Mouse (Mus musculus) right cerebral cortex, postnatal 14 days (tissue): ENCODE measurements around the gene Lrrn4.
A peak's percentile ranks its signal among the peaks of the same experiment; 100 is the strongest.

Experiments used
- DNase-seq: peaks from one replicate; pipeline ENCODE4 v3.0.0; 2022

Gene Lrrn4

DNA sequence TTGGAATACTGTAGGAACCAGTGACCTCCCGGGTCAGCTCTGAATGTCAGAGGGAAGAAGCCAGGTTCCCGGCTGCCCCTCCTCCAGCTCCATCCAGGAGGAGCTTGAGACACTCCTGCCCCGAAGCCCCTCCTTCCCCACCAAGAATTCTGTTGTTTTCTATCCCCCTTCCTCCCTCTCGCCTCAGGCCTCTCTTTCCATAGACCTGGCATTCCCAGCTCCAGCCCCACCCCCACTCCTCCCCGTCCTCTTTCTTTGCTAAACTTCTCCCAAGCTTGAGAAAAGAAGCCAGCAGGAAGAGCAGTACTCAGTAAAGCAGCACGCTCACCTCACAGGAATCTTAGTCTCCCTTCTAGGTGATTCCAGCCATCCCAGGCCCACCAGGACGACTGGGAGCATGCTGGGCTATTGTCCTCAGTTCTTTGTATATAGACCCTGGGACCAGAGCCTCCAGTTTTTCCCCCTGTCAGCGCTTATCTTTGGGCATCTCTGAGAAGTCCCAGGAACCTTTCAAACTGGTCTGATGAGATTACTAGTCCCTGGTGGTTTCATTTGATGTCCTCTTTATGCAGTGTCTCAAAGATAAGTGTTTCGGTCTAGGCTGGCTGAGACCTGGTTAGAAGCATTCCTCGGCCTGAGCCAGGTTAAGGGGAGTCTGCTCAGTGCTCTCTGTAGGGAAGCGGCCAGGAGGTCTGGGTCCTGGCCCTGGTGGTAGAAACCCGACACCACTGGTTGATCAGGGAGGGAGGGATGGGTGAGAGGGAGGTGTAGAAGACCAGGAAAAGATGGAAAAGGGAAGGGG is at the start of gene Lrrn4:
Gene Lrrn4, minus strand, starts transcription at position 48 of the 802 bp plus-strand sequence.
- no peak for DNase-seq

DNA sequence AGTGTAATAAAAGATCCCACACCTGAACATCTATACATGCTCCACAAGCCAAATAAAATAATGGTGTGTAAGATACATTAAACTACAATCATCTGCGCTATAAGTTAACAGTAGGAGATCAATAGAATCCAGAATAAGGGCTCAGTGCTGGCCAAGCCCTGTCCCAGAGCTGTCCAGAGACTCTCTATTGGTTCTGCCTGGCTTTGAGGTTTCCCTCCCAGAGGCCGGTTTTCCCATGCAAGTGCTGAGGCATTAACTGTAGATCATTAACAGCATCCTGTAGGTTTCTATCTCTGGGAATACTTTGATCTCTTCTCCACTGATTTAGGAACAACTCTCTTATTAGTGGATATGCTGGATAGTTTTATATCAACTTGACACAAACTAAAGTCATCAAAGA is 48.3 kb upstream of the Lrrn4 start:
- DNase-seq: no peak

DNA sequence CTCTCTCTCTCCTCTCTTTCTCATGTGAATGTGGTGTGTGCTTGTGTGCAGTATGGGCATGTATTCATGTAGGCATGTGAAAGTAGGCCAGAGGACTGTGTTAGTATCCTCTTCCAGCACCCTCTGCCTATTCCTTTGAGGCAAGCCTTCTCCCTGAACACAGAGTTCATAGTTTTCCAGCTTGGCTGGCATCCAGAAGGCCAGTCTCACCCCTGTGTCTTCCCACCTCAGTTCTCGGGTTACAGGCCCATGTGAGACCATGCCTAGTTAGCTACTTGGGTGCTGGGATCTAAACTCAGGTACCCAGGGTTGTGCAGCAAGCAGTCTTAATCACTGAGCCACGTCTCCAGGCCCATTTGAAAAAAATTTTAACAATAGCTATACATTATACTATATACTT is 47.2 kb upstream of the Lrrn4 start:
- DNase-seq: no peak

DNA sequence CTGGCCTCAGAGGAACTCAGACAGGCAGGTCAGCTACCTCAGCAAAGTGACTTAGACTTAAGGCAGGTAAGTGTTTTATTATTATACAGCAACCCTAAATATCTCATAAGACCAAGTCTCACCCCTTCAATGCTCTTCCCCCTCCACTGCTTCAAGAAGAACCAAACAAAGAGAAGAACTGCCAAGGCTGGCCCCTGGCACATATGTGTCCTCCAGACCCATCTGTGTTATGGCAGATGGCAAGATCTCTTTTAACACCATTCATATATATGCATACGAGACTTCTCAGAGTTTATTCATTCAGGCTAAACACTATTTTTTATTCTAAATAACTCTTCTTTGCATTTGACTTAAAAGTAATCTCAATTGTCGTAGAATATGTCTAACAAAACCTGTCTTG is 46.6 kb upstream of the Lrrn4 start:
- no peak for DNase-seq

DNA sequence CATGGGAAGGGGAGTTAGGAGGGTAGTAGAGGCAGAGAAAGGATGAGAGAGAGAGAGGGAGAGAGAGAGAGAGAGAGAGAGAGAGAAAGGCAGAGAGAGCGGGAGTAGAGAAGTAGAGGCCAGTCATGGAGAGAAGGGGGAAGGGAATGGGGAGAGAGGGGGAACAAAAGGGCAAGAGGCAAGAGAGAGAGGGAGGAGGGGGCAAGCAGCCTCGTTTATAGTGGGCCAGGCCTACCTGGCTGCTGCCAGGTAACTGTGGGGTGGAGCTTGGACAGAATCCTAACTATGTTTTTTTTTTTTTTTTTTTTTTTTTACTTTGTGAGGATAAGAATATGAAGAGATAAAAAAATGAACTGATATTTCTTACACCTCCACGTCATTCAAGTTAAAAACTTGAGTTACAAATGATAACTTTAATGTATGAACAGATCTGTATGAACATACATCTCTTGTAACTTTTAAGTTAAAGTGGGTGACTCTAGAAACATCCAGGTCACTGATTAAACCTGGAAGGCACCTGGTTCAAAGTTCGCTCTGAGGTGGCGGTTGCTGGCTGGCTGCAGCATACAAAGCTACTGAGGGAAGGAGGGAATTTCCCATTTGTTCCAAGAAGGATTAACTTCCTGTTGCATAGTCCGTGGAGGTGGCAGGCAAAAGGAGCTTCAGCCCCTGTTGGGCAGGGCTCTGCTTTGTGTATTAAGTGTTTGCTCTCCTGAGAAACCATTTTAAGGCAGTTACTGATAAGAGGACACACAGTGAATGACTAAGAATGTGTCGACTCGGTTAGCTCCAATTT is 42.8 kb upstream of the Lrrn4 start:
- DNase-seq: no peak

DNA sequence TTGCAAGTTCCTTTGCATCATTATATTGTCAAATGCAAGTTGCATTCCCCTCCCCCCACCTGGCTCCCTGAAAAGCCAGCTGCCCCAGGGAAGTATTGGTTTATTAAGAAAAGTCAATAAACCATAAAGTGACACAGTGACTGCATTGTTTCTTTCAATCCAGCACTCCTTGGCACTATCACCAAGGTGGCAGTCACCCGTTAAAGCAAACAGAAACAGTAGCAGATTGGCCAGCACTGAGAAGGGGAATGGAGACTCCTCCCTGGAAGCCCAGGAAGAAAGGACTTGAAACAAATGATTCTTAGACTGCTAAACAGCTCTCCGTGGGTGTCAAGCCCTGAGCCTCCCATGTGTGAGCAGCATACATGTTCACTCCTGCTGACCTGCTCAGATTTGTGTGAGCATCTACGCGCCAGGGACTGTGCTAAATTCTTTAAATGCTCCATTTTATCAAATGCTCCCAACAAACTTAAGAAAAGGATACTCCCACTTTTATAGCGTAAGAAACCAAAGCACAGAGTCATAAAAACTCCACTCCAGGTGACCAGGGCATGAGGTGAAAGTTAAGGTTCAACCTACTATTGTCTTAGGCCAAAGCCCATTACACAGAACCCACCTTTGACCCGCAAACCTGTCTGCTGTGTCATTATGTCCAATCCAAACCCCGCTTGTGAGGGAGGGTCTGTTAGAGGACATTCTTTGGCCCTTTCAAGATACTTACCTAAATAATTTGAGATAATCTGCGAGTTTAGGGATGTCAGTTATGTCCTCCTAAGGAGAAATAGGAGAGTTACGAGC is 41.6 kb upstream of the Lrrn4 start:
- DNase-seq: no peak

DNA sequence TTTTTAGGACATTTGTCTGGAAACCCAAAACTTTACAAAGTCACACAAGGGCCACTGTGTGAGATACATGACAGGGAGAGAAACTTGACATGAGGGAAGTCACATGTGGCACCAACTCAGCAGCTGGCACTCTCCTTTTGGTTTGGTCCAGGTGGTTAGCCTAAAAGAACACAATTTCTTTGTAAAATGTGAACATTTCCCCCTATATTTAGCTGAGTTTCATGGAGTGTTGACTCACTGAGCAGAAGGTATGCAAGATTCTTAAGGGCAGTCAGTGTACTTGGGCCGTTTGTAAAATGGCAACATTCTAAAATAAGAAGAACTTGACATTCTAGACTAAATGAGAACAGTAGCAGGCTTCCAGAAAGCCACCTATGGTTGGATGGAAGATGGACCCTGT is 34.1 kb upstream of the Lrrn4 start:
- DNase-seq: no peak

DNA sequence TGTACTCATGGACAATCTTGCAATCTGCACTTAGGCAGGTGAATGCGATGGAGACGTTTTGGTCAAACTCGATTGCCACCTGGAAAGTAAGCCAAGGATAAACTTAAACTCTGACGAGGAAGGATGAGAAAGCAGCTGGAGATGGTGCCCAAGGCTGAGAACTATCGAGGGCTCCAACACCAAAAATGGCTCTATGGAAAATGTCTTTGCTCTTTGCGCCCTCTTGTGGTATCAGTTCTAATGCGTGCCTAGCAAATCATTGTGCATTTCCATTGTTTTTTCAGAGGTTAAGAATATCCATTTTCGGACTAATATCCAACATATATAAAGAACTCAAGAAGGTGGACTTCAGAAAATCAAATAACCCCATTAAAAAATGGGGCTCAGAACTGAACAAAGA is 26.1 kb upstream of the Lrrn4 start:
- DNase-seq: no peak

DNA sequence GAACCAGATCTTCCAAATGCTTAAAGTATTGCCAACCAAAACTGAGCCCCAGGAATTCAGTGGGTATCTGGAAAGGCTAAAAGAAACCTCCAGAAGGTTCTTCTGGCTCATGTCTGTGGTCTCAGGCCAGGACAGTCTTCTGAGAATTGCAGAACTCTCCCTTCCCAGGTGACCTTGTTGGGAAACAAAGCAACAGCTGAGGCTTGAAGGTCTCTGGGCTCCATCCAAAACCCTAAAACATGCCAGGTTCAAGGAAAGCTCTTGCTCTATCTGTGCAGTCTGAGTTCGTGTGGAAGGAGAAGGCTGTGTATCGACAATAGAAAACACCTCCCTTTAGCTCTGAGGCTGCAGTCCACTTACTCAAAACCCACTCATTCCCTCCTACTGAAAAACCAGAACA is 24.3 kb upstream of the Lrrn4 start:
- no peak for DNase-seq

DNA sequence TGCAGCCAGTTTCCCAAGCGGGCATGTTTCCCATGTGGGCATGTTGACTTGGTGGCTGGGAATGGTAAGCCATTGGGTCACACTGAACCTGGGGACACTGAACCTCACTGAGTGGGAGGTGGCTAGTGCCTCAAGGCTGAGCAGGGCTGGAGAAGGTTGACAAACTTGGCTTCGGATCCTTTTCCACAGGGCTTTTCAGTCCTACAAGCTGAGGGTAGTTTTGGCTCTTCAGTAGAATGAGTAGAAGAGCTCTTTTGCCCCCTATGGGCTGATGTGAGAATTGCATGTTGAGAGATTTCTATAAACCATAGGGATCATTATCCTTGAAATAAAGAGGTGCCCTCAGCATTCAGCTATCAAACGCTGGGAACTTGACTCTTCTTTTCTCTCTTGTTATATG is 22.8 kb upstream of the Lrrn4 start:
- DNase-seq: peak; percentile 40

DNA sequence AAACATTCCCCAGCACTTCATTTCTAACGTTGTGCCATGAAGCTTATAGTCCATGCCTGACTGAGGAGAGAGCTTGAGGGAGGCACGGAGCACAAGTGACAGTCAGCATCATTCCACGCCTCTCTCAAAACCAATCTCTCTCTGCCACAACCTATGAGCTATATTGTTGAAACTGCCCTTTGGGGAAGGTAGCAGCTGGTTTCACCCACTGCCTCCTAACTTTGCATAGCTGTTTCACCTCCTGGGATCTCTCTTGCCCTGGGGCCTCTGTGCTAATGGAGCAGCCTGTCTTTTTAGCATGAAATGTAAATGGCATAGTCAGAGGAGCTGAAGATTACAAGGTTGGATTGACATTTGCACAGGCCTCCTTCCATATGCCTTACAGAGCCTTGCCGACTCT is 21.4 kb upstream of the Lrrn4 start:
- no peak for DNase-seq

DNA sequence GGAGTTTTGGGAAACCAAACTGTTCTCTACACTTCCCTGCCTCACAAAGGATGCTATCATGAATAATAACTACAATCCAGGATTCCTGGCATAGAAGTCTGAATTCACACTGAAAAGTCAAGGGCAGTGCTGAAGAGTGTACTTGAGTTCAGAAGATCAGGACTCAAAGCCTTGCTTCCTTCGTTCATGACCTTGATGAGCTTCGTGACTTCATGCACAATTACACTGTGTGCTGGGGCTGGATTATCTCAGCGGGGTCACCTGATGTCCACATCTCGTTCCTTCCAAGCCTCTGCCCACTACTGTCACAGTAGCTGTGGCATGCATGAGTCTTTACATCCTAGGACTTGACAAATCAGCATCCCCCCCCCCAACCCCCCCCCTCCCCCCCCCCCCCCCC is 20.9 kb upstream of the Lrrn4 start:
- DNase-seq: no peak

DNA sequence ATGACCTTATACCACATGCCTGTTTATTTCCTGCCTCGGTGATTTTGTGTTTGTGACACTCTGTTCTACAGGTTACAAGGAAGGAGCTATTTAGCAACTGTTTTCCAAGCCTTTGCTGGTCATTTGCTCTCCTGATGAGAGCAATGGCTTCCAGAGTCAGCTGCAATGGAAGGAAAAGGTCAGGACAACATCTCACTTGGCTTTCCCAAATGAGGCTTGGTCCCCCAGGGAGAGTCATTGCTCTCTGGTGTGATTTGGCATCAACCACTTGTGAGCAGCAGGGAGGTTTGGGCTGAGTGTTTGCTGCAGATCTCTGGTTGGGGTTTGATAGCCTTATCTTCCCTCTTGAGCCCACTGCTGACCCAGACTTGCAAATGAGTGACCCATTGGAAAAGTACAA is 19.9 kb upstream of the Lrrn4 start:
- no peak for DNase-seq

DNA sequence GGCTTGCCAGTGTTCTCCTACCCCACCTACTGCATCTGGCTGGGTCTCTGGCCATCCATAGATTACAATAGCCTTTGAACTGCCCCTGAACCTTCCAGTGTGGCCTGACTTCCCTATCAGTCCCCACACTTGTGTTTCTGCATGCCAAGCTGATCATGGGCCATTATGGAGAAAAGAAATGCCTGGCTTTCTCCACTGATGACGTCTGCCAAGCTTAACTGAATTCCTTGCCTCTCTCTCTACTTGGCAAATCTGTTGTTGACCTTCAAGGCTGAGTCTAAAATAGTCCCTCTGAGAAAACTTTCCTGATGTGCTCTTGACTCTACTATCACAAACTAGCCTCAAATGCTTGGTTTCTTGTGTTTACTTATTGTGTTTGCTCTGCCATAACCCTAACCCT is 17.5 kb upstream of the Lrrn4 start:
- no peak for DNase-seq

DNA sequence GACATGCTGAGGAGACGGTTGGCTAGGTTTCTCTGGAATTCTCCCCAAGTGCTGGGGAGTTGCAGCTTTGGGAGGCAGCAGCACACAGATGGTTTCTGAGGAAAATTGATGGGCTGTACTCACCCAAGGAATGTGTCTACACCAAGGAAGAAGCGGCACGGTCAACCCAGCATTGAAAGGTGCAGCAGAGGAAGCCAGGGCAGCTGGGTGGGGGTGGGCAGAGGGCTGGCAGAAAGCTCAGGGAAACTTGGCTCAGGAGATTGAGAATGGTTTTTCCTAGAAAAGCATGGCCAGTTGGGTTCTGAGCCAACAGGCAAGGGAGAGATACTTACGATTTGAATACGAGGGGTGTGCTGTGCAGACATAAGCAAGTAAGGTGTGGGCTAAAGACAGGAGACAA is 13.1 kb upstream of the Lrrn4 start:
- no peak for DNase-seq

DNA sequence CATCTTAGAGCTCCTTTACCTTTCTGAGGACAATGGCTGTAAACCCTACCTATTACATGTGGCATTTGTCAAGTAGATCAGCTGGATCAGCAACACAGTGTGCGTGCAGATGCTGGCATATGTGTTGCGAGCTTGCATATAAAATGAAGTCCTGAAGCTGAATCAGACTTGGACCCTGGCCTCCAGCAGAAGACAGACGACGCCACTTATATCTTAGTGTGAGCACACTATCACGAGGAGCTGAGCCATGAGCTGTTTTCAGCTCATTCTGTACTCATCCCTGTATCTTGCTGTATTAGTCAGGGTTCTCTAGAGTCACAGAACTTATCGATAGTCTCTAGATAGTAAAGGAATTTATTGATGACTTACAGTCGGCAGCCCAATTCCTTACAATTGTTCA is 4.6 kb upstream of the Lrrn4 start:
- DNase-seq: no peak

DNA sequence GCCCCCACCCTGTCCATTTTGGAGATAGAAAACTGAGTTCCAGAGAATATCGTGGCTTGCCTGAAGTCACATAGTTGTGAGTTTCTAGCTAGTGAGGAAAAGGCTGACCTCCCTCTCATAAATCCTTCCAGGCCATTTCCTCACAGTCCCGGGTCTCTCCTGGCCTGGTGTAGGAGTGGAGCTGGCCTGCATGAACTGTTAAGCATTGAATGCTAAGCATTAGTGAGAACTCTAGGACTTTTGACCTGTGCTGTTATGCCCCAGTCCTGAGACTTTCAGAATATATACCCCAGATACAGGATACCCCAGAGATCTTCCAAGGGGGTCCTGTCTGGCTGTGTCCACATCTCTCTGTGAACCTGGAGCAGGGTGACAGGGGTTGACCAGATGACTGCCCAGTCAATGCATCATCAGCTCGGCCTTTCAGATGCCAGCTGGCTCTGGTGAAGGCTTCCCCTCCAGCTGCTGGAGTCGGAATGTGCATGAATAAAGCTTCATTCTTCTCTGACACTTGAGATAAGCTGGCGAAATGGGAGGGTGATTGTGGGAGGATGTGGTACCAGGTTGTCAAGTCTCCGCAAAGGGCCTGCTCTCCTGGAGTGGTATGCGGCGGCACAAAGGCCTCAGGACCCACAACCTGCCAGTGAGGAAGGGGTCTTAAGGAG is 3.7 kb upstream of the Lrrn4 start:
- DNase-seq: no peak

DNA sequence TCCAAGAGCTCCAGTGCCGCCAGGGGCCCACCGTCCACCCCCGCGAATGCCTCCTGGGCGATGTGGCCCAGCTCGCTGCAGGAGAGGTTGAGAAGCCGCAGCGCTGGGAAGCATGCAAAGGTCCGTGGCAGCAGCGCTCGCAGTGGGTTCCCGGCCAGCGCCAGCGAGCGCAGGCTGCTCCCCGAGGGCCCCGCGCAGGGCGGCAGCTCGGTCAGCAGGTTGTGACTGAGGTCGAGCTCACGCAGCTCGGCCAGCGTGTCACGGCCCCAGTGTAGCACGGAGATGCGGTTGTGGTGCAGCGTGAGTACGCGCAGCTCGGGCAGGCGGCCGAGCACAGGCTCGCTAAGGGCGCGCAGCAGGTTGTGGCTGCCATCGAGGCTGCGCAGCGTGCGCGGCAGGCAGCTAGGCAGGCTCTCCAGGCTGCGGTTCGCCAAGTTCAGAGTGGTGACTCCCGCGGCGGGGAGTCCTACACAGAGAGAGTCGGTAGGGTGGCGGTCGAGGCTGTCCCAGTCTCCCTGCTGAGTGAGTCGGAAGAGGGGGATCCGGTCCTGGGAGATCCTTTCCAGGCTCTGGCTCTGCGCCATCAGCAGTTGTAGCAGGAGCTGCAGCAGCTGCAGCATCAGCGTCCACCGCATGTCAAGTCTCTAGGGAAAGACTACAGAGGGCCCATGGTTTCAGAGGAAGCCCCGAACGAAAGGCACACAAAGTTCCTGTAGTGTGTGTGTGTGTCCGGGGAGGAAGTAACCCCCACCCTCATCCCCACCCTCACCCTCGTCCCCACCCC is 1.2 kb downstream of the Lrrn4 start:
- DNase-seq: peak; percentile 67

DNA sequence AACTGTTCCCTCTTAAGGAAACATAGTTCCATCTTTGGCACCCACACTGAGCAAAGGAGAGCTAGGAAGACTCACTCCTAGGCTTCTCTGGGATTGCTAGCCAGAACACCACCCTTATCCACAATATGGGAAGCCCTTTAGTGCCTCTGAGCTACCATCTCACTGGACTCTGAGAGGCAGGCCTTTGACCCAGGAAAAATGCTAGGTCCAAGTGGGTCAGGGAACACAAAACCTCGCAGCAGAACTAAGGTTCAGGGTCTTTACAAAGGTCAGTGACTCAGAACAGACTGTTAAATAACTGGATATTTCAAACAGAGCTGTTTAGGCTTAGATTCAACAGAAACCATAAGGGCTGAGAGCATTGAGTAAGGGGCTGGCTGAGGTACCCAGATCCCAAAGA is 3.7 kb downstream of the Lrrn4 start:
- DNase-seq: no peak

DNA sequence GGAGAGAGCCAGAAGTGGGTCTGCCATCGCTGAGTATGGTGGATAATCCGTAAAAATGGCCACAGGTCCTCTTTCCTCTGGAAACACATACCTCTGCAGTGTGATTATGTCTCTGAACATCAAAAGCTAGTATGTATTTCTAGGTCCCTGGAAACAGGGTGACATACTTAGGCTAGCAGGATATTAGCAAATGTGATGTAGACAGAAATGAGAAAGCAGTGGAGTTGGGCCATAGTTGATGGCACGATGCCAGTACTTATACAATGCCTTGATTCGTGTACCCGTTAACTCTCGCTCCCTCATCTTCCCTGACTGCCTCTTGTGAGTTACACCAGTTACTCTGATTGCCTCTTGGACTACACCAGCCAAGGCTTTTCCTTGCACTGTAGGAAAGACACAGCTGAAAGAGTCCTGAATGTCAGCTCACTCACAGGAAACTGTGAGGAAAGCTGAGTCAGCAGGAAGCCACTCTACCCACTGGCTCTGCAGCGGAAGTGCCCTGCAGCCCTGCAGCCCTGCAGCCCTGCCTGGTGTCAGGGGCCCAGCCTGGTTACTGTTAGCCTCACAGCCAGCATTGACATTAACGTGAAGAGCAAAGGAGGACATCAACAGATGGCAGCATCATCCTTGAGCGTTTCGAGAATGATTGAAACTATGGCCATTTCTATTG is 6.9 kb downstream of the Lrrn4 start:
- no peak for DNase-seq

DNA sequence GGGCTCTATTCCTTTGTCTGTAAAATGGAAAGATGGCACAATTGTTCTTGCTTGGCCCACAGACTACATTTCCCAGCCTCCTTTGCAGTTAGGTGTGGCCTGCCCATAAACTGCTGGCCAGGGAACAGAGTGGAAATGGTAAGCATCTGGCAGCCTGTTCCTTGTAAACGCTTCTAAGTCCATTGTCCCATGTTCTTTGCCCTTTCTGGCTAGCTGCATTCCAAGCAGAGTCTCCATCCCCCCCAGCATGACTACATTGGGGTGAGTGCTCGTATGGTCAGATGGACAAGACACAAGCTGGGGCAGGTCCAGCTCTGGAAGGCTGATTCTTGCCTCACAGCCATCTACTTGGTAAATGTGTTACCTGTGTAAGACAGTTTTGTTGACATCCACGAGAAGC is 9.0 kb downstream of the Lrrn4 start:
- DNase-seq: no peak

DNA sequence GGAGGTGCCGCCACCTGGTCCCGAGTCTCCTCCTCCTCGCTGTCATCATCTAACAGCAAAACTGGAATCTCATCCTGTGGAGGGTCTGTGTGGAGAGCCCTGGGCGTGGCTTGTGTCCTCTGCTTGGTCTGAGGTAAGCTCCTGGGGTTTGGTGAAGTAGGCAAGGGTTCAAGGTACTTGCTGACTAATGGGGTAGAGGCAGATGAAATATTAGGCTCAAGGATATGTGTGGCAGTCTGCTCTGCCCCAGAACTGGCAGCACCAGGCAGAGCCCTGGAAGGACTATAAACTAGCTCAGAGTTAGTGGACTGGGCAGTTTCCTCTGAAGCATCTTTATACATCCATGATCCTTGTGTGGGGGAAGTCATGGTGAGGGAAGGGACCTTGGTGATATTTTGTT is 10.4 kb downstream of the Lrrn4 start:
- no peak for DNase-seq
